Mouse (Mus musculus): ENCODE results near the gene Gltp. TPM values are rescaled to one million over a fixed set of nuclear protein-coding genes. Genes with fewer than 3 reads are reported as not detected.

The Gltp gene
- polyA plus RNA-seq, 2 experiments: 18.4 to 25.4 TPM

- no peaks in the 10 kb centered on the region for H3K36me3 ChIP-seq (replicated peaks; ENCODE audit: control insufficient read depth, insufficient read depth, low read depth)
- no peak for DNase-seq (ENCODE audit: low read depth in 3 of 3, low spot score in 3 of 3)
- no peak for TF ChIP-seq EP300 (IDR thresholded peaks at IDR 0.05; ENCODE audit: low read depth)
- no peak for TF ChIP-seq CTCF (IDR thresholded peaks at IDR 0.05; ENCODE audit: low read depth)
- 30% methylated on average over 7 of the region's 7 CpGs for WGBS (ENCODE audit: insufficient replicate concordance)
- H3K27ac ChIP-seq: no peak overlapping the region
- ATAC-seq (ENCODE audit: insufficient read depth): peak; percentile 37; the same call in 1 of the 2 replicates
- no peak overlapping the region for H3K4me3 ChIP-seq (ENCODE audit: insufficient read depth in 1 of 2, low read depth in 2 of 2, low read length in 2 of 2)
- no peak overlapping the region for H3K9ac ChIP-seq (replicated peaks)
- 0 out of 4 replicates have a peak, but pooled peaks cover 0 to 1% of the 10 kb centered on the region in 2 experiments for H3K4me1 ChIP-seq (replicated peaks; ENCODE audit: control insufficient read depth in 2 of 2, insufficient read depth in 2 of 2, low read length in 1 of 2)
- no peak overlapping the region for H3K4me2 ChIP-seq (ENCODE audit: low read depth)
- H3K27me3 ChIP-seq (ENCODE audit: control insufficient read depth, insufficient read depth, low read length): no peaks in the 10 kb centered on the region
- no peaks in the 10 kb centered on the region for H3K9me3 ChIP-seq (ENCODE audit: control insufficient read depth, low read length)
Observed at GRCm38 (mm10) chr5:114639645-114639957, 51.2 kb downstream of the Gltp start.

GRCm38 (mm10) chr5:114638769-114639644 is 51.8 kb downstream of the Gltp start:
- no peak overlapping the region for H3K4me3 ChIP-seq (ENCODE audit: insufficient read depth in 1 of 2, low read depth in 2 of 2, low read length in 2 of 2)
- H3K9ac ChIP-seq (replicated peaks): no peak overlapping the region

GRCm38 (mm10) chr5:114636091-114636490 is 54.7 kb downstream of the Gltp start:
- Histone ChIP-seq H3K27me3 (ENCODE audit: control insufficient read depth, insufficient read depth, low read length) (no peaks in the 10 kb centered on the region), H3K4me2 (ENCODE audit: low read depth) (no peak overlapping the region), H3K27ac (no peak overlapping the region), H3K4me3 (ENCODE audit: insufficient read depth in 1 of 2, low read depth in 2 of 2, low read length in 2 of 2) (no peak overlapping the region), H3K9me3 (ENCODE audit: control insufficient read depth, low read length) (no peaks in the 10 kb centered on the region), H3K36me3 (replicated peaks; ENCODE audit: control insufficient read depth, insufficient read depth, low read depth) (no peaks in the 10 kb centered on the region), H3K9ac (replicated peaks) (no peak overlapping the region), H3K4me1 (replicated peaks; ENCODE audit: control insufficient read depth in 2 of 2, insufficient read depth in 2 of 2, low read length in 1 of 2) (0 out of 4 replicates have a peak, but pooled peaks cover 0 to 1% of the 10 kb centered on the region in 2 experiments)
- DNase-seq (ENCODE audit: low read depth in 3 of 3, low spot score in 3 of 3): no peak
- TF ChIP-seq EP300 (IDR thresholded peaks at IDR 0.05; ENCODE audit: low read depth): no peak
- no peak for TF ChIP-seq CTCF (IDR thresholded peaks at IDR 0.05; ENCODE audit: low read depth)
- ATAC-seq (ENCODE audit: insufficient read depth): no peak
- 76% methylated on average over 25 of the region's 25 CpGs for WGBS (ENCODE audit: insufficient replicate concordance)

More at GRCm38 (mm10) chr5:114638769-114639644, 51.8 kb downstream of the Gltp start:
- Histone ChIP-seq H3K4me1 (replicated peaks; ENCODE audit: control insufficient read depth in 2 of 2, insufficient read depth in 2 of 2, low read length in 1 of 2) (0 out of 4 replicates have a peak, but pooled peaks cover 0 to 1% of the 10 kb centered on the region in 2 experiments), H3K9me3 (ENCODE audit: control insufficient read depth, low read length) (no peaks in the 10 kb centered on the region), H3K4me2 (ENCODE audit: low read depth) (no peak overlapping the region; the same call in 1 of the 2 replicates), H3K27me3 (ENCODE audit: control insufficient read depth, insufficient read depth, low read length) (no peaks in the 10 kb centered on the region), H3K36me3 (replicated peaks; ENCODE audit: control insufficient read depth, insufficient read depth, low read depth) (no peaks in the 10 kb centered on the region), H3K27ac (no peak overlapping the region)
- ATAC-seq (ENCODE audit: insufficient read depth): peak; percentile 72
- TF ChIP-seq CTCF (IDR thresholded peaks at IDR 0.05; ENCODE audit: low read depth) (peak; percentile 98), EP300 (IDR thresholded peaks at IDR 0.05; ENCODE audit: low read depth) (no peak)
- 12% methylated on average over 22 of the region's 22 CpGs for WGBS (ENCODE audit: insufficient replicate concordance)
- DNase-seq (ENCODE audit: low read depth in 3 of 3, low spot score in 3 of 3): peak; percentile 43 to 56 (median 45)

GRCm38 (mm10) chr5:114631336-114631735 is 59.4 kb downstream of the Gltp start:
- WGBS (ENCODE audit: insufficient replicate concordance): 29% methylated on average over 2 of the region's 2 CpGs
- TF ChIP-seq EP300 (IDR thresholded peaks at IDR 0.05; ENCODE audit: low read depth) (no peak), CTCF (IDR thresholded peaks at IDR 0.05; ENCODE audit: low read depth) (peak; percentile 76)

GRCm38 (mm10) chr5:114625590-114625989 is 65.2 kb downstream of the Gltp start:
- H3K9me3 ChIP-seq (ENCODE audit: control insufficient read depth, low read length): no peaks in the 10 kb centered on the region
- no peaks in the 10 kb centered on the region for H3K4me1 ChIP-seq (replicated peaks; ENCODE audit: control insufficient read depth in 2 of 2, insufficient read depth in 2 of 2, low read length in 1 of 2)
- ATAC-seq (ENCODE audit: insufficient read depth): no peak
- H3K4me3 ChIP-seq (ENCODE audit: insufficient read depth in 1 of 2, low read depth in 2 of 2, low read length in 2 of 2): no peak overlapping the region
- no peaks in the 10 kb centered on the region for H3K36me3 ChIP-seq (replicated peaks; ENCODE audit: control insufficient read depth, insufficient read depth, low read depth)
- peak in 1 of 3 experiments; percentile 26 for DNase-seq (ENCODE audit: low read depth in 3 of 3, low spot score in 3 of 3)
- H3K27me3 ChIP-seq (ENCODE audit: control insufficient read depth, insufficient read depth, low read length): no peaks in the 10 kb centered on the region
- TF ChIP-seq EP300 (IDR thresholded peaks at IDR 0.05; ENCODE audit: low read depth) (no peak), CTCF (IDR thresholded peaks at IDR 0.05; ENCODE audit: low read depth) (peak; percentile 77)
- no peak overlapping the region for H3K27ac ChIP-seq
- H3K4me2 ChIP-seq (ENCODE audit: low read depth): no peak overlapping the region
- WGBS (ENCODE audit: insufficient replicate concordance): 6% methylated on average over 3 of the region's 3 CpGs
- no peak overlapping the region for H3K9ac ChIP-seq (replicated peaks)

More at GRCm38 (mm10) chr5:114631336-114631735, 59.4 kb downstream of the Gltp start:
- Histone ChIP-seq H3K9ac (replicated peaks) (no peak overlapping the region), H3K36me3 (replicated peaks; ENCODE audit: control insufficient read depth, insufficient read depth, low read depth) (no peaks in the 10 kb centered on the region), H3K27ac (no peak overlapping the region), H3K9me3 (ENCODE audit: control insufficient read depth, low read length) (no peaks in the 10 kb centered on the region), H3K4me2 (ENCODE audit: low read depth) (no peak overlapping the region), H3K27me3 (ENCODE audit: control insufficient read depth, insufficient read depth, low read length) (no peaks in the 10 kb centered on the region), H3K4me1 (replicated peaks; ENCODE audit: control insufficient read depth in 2 of 2, insufficient read depth in 2 of 2, low read length in 1 of 2) (no peaks in the 10 kb centered on the region), H3K4me3 (ENCODE audit: insufficient read depth in 1 of 2, low read depth in 2 of 2, low read length in 2 of 2) (no peak overlapping the region)
- ATAC-seq (ENCODE audit: insufficient read depth) (no peak), DNase-seq (ENCODE audit: low read depth in 3 of 3, low spot score in 3 of 3) (no peak)

All from liver, embryonic 14.5 days (tissue).